Mouse (Mus musculus) kidney, adult 9 months (tissue): ENCODE data around the gene Taf4.

Source experiments
- DNase-seq: peaks from one replicate; pipeline ENCODE4 v3.0.0; 2022

The Taf4 gene

GRCm38 (mm10) chr2:179976628-179977343 is at the start of gene Taf4:
TSS of gene Taf4 (minus strand) at chr2:179976646.
- peak; percentile 87 for DNase-seq

DNA sequence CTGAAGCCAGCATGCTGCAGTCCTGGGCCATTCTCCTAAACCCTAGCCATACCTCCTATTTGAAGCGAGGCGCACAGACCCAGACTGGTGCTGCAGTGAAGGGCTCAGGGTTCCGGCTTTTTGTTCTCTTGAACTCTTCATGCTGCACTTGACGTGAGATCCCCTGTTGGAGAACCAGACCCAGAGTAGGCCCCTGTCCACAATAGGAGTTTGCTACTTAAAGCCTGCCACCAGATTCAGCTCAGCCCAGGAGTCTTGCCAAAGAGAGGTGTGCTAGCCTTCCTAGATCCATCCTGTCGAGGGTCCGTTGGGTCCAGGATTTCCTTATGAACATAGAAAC is 49.4 kb upstream of the Taf4 start:
- DNase-seq: no peak

DNA sequence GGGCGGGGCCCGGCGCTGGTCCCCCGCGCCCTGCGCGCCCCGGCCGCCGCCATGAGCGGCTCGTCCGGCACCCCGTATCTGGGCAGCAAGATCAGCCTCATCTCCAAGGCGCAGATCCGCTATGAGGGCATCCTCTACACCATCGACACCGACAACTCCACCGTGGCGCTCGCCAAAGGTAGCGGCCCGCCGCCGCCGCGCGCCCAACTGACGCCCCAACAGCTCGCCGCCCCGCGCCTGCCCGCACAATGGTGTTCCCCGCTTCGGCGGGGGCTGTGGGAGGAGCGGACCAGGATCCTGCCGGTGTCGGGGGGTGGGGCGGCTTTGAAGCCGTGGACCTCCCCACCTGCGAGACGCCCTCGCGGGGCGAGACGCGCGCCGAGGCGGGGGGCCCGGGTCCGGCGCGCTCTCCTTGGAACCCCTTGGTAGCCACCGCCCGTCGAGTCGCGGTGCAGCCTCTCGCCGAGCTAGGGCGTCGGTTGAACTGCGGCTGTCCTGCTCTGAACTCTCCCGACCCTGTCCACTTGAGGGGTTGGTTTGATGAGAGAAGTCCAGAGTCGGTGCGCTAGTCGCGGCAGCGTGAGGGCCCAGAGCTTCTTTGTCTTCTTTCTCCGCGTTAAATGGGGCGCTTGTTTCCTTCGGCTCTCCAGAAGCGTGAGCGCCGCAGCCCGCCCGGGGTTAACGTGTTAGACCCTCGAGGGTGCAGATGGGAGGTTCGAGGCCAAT is 48.9 kb upstream of the Taf4 start:
- DNase-seq: no peak

DNA sequence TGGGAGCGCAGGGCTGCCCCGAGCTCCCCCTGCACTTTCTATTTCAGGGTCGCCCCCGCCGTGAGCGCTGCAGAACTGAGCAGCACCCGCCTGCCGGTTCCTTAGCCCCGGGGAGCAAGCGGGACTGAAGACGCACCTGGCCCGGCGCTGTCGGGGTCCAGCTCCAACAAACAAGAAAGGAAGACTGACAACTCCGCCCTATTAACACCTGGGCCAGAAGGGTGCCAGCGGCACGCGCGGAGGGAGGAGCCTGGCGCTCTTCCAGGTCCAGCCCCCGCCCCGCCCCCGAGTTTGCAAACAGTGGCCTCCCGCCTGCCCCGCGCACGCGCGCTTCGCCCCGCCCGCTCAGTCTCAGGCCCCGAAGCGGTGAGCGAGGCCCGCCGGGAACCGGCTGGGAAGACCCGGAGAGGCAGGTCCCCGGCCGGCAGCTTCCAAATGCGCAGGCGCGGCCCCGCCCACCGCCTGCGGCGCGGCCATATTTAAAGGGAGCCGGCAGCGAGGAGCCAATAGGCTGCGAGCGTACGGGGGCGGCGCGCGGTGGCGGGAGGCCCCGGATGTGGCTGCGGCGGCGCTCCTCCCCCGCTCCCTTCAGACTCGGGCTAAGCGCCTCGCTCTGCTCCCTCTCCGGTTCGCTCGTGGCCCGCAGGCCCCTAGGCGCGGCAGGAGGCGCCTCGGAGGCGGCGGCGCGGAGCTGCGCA is 48.1 kb upstream of the Taf4 start, which contains the start of gene Lsm14b:
Gene Lsm14b, plus strand, starts transcription at position 587 of the 698 bp plus-strand sequence.
- peak; percentile 99 for DNase-seq

- no peak for DNase-seq
Measured at GRCm38 (mm10) chr2:180022751-180023150, 46.3 kb upstream of the Taf4 start.

DNA sequence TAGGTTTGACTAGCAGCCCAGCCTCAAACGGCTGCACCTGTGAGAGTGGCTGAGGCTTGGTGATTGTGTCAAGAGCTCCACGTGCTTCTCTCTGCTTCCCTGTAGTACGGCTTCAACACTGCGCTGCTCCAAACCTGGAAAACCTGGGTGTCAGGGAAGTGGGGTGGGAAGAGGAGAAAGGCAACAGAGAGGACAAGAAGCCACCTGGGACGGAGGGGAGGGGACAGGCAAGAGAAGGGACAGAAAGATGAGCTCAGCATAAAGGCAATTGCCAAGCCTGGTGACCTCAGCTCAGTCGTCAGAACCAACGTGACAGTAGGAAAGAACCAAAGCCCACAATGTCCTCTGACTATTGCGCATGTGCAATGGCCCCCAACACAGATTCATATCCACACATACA is 44.5 kb upstream of the Taf4 start:
- no peak for DNase-seq

DNA sequence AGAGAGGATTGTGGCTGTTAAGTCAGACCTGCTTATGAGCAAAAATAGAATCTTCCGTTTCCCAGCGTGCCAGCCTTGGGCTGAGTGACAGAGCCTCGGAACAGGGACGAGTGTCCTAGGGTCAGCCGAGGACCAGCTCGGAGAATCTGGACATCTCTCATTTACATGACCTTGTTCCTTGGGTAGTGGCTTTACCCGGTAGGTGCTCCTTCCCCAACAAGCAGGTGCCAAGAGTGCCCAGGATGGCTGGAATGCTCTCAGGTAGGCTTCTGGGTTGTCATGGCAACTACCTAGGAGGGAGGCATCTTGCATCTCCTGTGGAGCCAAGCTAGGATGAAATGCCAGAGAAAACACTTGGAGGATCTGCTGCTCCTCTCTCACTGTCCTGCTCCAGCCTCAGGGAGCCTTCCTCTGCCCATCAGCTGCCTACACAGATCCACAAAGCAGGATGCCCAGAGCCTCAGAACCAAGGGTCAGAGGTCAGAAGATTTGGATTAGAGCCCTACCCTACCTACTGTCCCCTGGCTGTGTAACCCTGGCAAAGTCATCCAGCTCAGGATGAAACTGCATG is 43.7 kb upstream of the Taf4 start:
- DNase-seq: no peak

- DNase-seq: no peak
Measured at GRCm38 (mm10) chr2:180018573-180018972, 42.1 kb upstream of the Taf4 start.

GRCm38 (mm10) chr2:180017632-180018031 is 41.2 kb upstream of the Taf4 start:
- DNase-seq: no peak

GRCm38 (mm10) chr2:180013686-180014085 is 37.2 kb upstream of the Taf4 start:
- DNase-seq: no peak

GRCm38 (mm10) chr2:180011370-180011769 is 34.9 kb upstream of the Taf4 start:
- no peak for DNase-seq

DNA sequence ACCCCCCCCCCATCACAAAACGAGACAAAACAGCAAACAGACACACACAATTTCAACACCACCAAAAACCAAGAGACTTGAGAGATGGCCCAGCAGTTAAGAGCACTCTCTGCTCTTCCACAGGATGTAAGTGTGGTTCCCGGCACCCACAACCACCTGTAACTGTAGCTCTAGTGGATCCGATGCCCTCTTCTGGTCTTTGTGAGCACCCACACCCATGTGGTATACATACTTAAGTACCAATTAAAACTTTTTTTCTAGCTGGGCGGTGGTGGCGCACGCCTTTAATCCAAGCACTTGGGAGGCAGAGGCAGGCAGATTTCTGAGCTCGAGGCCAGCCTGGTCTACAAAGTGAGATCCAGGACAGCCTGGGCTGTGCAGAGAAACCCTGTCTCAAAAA is 34.2 kb upstream of the Taf4 start:
- no peak for DNase-seq

DNA sequence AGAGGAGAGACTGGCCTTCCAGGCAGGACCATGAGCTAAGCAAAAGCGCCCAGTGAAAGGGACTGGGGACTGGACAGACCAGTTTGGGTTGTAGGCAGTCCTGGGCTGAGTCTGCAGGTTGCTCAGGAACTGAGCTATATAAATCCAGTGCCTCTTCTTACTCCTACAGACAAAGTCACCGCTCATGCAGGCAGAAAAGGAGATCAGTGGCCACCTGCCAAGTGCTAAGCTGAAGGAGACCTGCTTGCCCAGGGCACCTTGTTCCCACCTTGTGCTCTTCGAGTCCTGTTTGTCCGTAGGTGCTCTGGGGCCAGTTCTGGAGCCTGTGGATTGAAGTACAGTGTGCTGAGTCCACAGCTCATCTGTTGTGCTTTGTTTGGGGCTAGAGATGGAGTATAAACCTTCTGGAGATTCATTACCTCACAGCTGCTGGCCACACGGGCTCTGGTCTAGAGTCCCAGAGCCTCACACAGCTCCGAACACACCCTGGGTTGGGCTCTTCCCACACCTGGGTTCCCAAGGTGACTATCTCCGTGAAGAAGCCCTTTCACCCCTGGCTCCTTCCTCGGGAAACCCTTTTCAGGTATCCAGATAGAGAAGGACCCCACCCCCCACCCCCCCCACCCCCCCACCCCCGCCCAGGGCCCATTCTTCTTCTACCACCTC is 30.0 kb upstream of the Taf4 start:
- DNase-seq: no peak

GRCm38 (mm10) chr2:180005656-180006351 is 29.4 kb upstream of the Taf4 start:
- DNase-seq: no peak

- no peak for DNase-seq
Measured at GRCm38 (mm10) chr2:180001635-180002034, 25.2 kb upstream of the Taf4 start.

DNA sequence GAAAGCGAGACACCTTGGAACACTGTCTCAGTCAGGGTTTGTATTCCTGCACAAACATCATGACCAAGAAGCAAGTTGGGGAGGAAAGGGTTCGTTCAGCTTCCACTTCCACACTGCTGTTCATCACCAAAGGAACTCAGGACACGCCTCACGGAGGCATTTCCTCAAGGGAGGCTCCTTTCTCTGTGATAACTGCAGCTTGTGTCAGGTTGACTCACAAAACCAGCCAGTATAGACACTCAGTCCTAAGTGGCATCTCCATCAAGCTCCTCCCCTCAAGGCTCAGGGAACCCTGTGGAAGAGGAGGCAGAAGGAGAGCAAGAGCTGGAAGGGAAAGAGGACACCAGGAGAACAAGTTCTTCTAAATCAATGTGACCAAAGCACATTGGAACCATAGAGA is 22.0 kb upstream of the Taf4 start:
- DNase-seq: no peak

- DNase-seq: no peak
Measured at GRCm38 (mm10) chr2:179993071-179993470, 16.6 kb upstream of the Taf4 start.

DNA sequence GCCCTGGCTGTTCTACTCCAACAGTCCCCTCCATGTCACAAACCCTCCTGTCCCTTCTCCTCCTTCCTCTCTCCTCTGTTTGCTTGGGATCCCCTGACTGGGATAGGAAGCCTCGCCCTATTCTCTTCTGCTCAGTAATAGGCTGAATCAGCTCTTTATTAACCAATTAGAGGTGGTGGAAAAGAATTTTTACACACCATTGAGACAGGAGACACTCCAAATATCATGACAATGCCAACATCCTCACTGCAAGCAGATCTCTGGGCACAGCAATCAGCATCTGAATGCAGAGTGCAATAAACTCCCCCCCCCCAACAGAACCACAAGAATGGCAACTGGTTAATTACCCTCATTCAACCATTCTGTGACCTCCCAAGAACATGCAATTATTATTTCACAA is 12.7 kb upstream of the Taf4 start:
- DNase-seq: no peak

DNA sequence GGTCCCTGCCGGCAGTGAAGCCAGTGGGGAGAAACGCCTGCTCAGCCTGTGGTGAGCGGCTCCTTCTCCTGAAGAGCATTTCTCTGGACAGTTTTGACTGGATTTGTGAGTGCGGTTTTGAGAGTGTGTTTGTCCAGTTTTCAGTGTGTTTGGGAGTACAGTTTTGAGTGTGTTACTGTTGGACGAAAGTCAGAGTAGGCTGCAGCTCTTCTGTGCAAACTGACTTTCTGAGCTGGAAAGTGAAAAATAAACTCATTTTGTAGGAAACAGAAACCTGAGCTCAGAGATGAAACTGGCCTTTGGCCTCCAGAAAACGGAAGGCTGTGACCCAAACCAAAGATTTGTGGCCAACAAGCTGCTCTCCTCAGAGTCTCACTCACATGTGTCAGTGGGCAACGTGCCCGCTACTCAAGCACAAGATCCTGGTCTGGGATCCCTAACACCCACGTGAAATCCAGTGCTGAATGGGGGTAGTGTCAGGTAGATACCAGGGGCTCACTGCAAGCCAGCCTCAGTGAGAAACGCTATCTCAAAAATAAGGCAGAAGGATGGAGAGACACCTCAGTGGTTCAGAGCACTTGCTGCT is 10.1 kb upstream of the Taf4 start:
- no peak for DNase-seq

GRCm38 (mm10) chr2:179985695-179986094 is 9.2 kb upstream of the Taf4 start:
- no peak for DNase-seq

DNA sequence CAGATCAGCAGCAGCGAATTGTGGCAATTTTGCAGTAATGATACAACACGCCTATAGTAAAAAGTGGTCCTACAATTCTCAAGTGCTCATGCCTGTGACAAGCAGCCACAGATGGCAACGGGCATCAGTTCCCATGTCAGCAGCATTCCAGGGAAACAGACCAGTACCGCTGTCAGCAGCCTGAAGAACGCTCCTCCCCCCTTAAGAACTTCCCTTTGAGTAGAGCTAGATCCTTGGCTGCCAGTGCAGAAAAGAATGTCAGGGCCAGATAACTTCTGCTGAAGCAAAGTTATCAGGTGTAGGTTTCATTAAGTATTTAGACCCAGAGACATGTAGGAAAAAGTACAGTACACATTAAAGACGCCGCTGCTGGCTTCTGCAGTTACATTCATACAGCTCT is 8.4 kb upstream of the Taf4 start:
- DNase-seq: no peak

- DNase-seq: no peak
Measured at GRCm38 (mm10) chr2:179982715-179983114, 6.3 kb upstream of the Taf4 start.
